Mouse (Mus musculus) MEL (cell line): ENCODE data around the gene Aldh16a1. TPM values are rescaled to one million over a fixed set of nuclear protein-coding genes. Genes with fewer than 3 reads are reported as not detected.

Source experiments
- DNase-seq: peaks from one replicate; pipeline ENCODE4 v3.0.0; 2011; ENCODE audit warnings: low read depth, low spot score
- H3K27ac ChIP-seq: 2 replicates; pipeline ENCODE4 v1.5.1; 2012; ENCODE audit warnings: low read depth, mild to moderate bottlenecking, control low read depth, low read length, moderate library complexity; ENCODE audit not compliant: control insufficient read depth
- H3K27me3 ChIP-seq, 2 experiments: fragments of 150-350 bp in 1 of 2; sonication (generic) in 1 of 2; 2 replicates each; pipeline ENCODE4 v1.6.1; 2012; ENCODE audit warnings: low read length in 2 of 2, mild to moderate bottlenecking in 2 of 2, improper control_type of control experiment in 1 of 2, moderate library complexity in 1 of 2; ENCODE audit not compliant: insufficient read depth in 2 of 2, control insufficient read depth in 1 of 2
- H3K36me3 ChIP-seq, 2 experiments: 2 replicates each; pipeline ENCODE4 v1.6.1; 2012 to 2014; ENCODE audit warnings: low read length in 2 of 2, improper control_type of control experiment in 1 of 2, inconsistent platforms in 1 of 2, mild to moderate bottlenecking in 1 of 2; ENCODE audit not compliant: insufficient read depth in 2 of 2, control insufficient read depth in 1 of 2
- H3K4me1 ChIP-seq, 2 experiments: fragments of 150-350 bp in 1 of 2; sonication (generic) in 1 of 2; 2 replicates each; pipeline ENCODE4 v1.6.1; 2012; ENCODE audit warnings: low read length in 2 of 2, improper control_type of control experiment in 1 of 2, mild to moderate bottlenecking in 1 of 2; ENCODE audit not compliant: insufficient read depth in 2 of 2, control insufficient read depth in 1 of 2
- H3K4me3 ChIP-seq, 2 experiments: fragments of 150-350 bp in 1 of 2; sonication (generic) in 1 of 2; 2 replicates each; pipeline ENCODE4 v1.5.1; 2012; ENCODE audit warnings: low read depth in 2 of 2, low read length in 2 of 2, mild to moderate bottlenecking in 2 of 2, moderate library complexity in 2 of 2, control low read depth in 1 of 2, improper control_type of control experiment in 1 of 2; ENCODE audit not compliant: control insufficient read depth in 1 of 2, insufficient read depth in 1 of 2
- H3K79me2 ChIP-seq: 2 replicates; pipeline ENCODE4 v1.6.1; 2012; ENCODE audit warnings: mild to moderate bottlenecking, low read length, moderate library complexity; ENCODE audit not compliant: control insufficient read depth, poor library complexity, insufficient read depth
- H3K9ac ChIP-seq: 2 replicates; pipeline ENCODE4 v1.6.1; 2012; ENCODE audit warnings: low read depth, mild to moderate bottlenecking, control low read depth, low read length, moderate library complexity; ENCODE audit not compliant: control insufficient read depth, poor library complexity, severe bottlenecking
- H3K9me3 ChIP-seq: fragments of 150-350 bp; sonication (generic); replicated peaks from 2 replicates; pipeline ENCODE4 v1.6.1; 2012; ENCODE audit warnings: mild to moderate bottlenecking, low read length, improper control_type of control experiment, moderate library complexity; ENCODE audit not compliant: insufficient read depth
- BHLHE40 ChIP-seq: IDR thresholded peaks from 2 replicates; pipeline ENCODE4 v1.6.1; 2012; ENCODE audit warnings: low read depth, mild to moderate bottlenecking, inconsistent platforms, low read length, improper control_type of control experiment, borderline replicate concordance
- CHD1 ChIP-seq: IDR thresholded peaks from 2 replicates; pipeline ENCODE4 v1.6.1; 2012; ENCODE audit warnings: low read depth, mild to moderate bottlenecking, inconsistent platforms, low read length, improper control_type of control experiment
- CHD2 ChIP-seq: IDR thresholded peaks from 2 replicates; pipeline ENCODE4 v1.6.1; 2011; ENCODE audit warnings: low read length, improper control_type of control experiment
- CTCF ChIP-seq, 3 experiments: IDR thresholded peaks in 2 of 3; conservative IDR thresholded peaks in 1 of 3; 2 replicates each; pipeline ENCODE4 v1.5.1; 2011 to 2012; ENCODE audit warnings: low read length in 3 of 3, low read depth in 2 of 3, mild to moderate bottlenecking in 2 of 3, improper control_type of control experiment in 1 of 3, inconsistent platforms in 1 of 3, mixed read lengths in 1 of 3, moderate library complexity in 1 of 3; ENCODE audit not compliant: control insufficient read depth in 1 of 3, insufficient read depth in 1 of 3, poor library complexity in 1 of 3, severe bottlenecking in 1 of 3
- E2F4 ChIP-seq: IDR thresholded peaks from 2 replicates; pipeline ENCODE4 v1.6.1; 2011; ENCODE audit warnings: low read depth, low read length, improper control_type of control experiment, borderline replicate concordance
- ELF1 ChIP-seq: IDR thresholded peaks from 2 replicates; pipeline ENCODE4 v1.6.1; 2014; ENCODE audit warnings: low read depth, mild to moderate bottlenecking, inconsistent platforms, low read length, improper control_type of control experiment, moderate library complexity
- EP300 ChIP-seq, 2 experiments: IDR thresholded peaks; 2 replicates each; pipeline ENCODE4 v1.6.1; 2011; ENCODE audit warnings: improper control_type of control experiment in 2 of 2, low read length in 2 of 2, low read depth in 1 of 2, mild to moderate bottlenecking in 1 of 2
- GATA1 ChIP-seq: IDR thresholded peaks from 2 replicates; pipeline ENCODE4 v1.6.1; 2011; ENCODE audit warnings: low read depth, low read length, improper control_type of control experiment
- HCFC1 ChIP-seq: IDR thresholded peaks from 2 replicates; pipeline ENCODE4 v1.6.1; 2012; ENCODE audit warnings: low read depth, mild to moderate bottlenecking, inconsistent platforms, low read length, improper control_type of control experiment, moderate library complexity
- JUND ChIP-seq: IDR thresholded peaks from 2 replicates; pipeline ENCODE4 v1.6.1; 2011; ENCODE audit warnings: low read depth, mild to moderate bottlenecking, improper control_type of control experiment, low read length
- KAT2A ChIP-seq: conservative IDR thresholded peaks from 2 replicates; pipeline ENCODE4 v1.6.1; 2012; ENCODE audit warnings: low read depth, low read length, improper control_type of control experiment, inconsistent platforms
- MAFK ChIP-seq: IDR thresholded peaks from 2 replicates; pipeline ENCODE4 v1.6.1; 2011; ENCODE audit warnings: low read depth, mild to moderate bottlenecking, low read length, improper control_type of control experiment, borderline replicate concordance
- MAX ChIP-seq: IDR thresholded peaks from 2 replicates; pipeline ENCODE4 v1.6.1; 2011; ENCODE audit warnings: low read length, improper control_type of control experiment
- MEF2A ChIP-seq: IDR thresholded peaks from 2 replicates; pipeline ENCODE4 v1.6.1; 2014; ENCODE audit warnings: low read depth, mild to moderate bottlenecking, inconsistent platforms, low read length, improper control_type of control experiment; ENCODE audit not compliant: poor library complexity, insufficient replicate concordance, severe bottlenecking; ENCODE audit errors: extremely low read depth
- MXI1 ChIP-seq: IDR thresholded peaks from 2 replicates; pipeline ENCODE4 v1.6.1; 2011; ENCODE audit warnings: mild to moderate bottlenecking, low read depth, low read length, improper control_type of control experiment
- MYB ChIP-seq: IDR thresholded peaks from 2 replicates; pipeline ENCODE4 v1.6.1; 2011; ENCODE audit warnings: mild to moderate bottlenecking, low read depth, low read length, improper control_type of control experiment
- MYC ChIP-seq: IDR thresholded peaks from 2 replicates; pipeline ENCODE4 v1.6.1; 2011; ENCODE audit warnings: low read depth, mild to moderate bottlenecking, low read length, improper control_type of control experiment, moderate library complexity
- NELFE ChIP-seq: IDR thresholded peaks from 2 replicates; pipeline ENCODE4 v1.6.1; 2011; ENCODE audit warnings: low read depth, low read length, improper control_type of control experiment
- NRF1 ChIP-seq: IDR thresholded peaks from 2 replicates; pipeline ENCODE4 v1.6.1; 2014; ENCODE audit warnings: low read depth, mild to moderate bottlenecking, inconsistent platforms, low read length, improper control_type of control experiment, moderate library complexity; ENCODE audit not compliant: poor library complexity, insufficient read depth, severe bottlenecking
- POLR2A ChIP-seq, 2 experiments: IDR thresholded peaks; 2 replicates each; pipeline ENCODE4 v1.6.1; 2011 to 2012; ENCODE audit warnings: low read length in 2 of 2, mild to moderate bottlenecking in 2 of 2, control low read depth in 1 of 2, improper control_type of control experiment in 1 of 2, low read depth in 1 of 2, moderate library complexity in 1 of 2; ENCODE audit not compliant: control insufficient read depth in 1 of 2, insufficient read depth in 1 of 2, poor library complexity in 1 of 2
- POLR2AphosphoS2 ChIP-seq: IDR thresholded peaks from 2 replicates; pipeline ENCODE4 v1.6.1; 2011; ENCODE audit warnings: low read length, improper control_type of control experiment
- POLR2AphosphoS5 ChIP-seq: IDR thresholded peaks from 2 replicates; pipeline ENCODE4 v1.6.1; 2012; ENCODE audit warnings: low read depth, borderline replicate concordance, mild to moderate bottlenecking, inconsistent platforms, low read length, moderate library complexity, mixed read lengths
- RAD21 ChIP-seq: IDR thresholded peaks from 2 replicates; pipeline ENCODE4 v1.6.1; 2011; ENCODE audit warnings: mild to moderate bottlenecking, low read depth, low read length, improper control_type of control experiment
- RCOR1 ChIP-seq: IDR thresholded peaks from 2 replicates; pipeline ENCODE4 v1.6.1; 2012; ENCODE audit warnings: low read depth, mild to moderate bottlenecking, inconsistent platforms, low read length, improper control_type of control experiment
- SIN3A ChIP-seq: IDR thresholded peaks from 2 replicates; pipeline ENCODE4 v1.6.1; 2012; ENCODE audit warnings: low read length, improper control_type of control experiment, inconsistent platforms
- SMC3 ChIP-seq: IDR thresholded peaks from 2 replicates; pipeline ENCODE4 v1.6.1; 2011; ENCODE audit warnings: low read depth, low read length, improper control_type of control experiment
- TAL1 ChIP-seq: IDR thresholded peaks from 2 replicates; pipeline ENCODE4 v1.6.1; 2012; ENCODE audit warnings: mild to moderate bottlenecking, inconsistent platforms, low read length, moderate library complexity, mixed read lengths
- TBP ChIP-seq: IDR thresholded peaks from 2 replicates; pipeline ENCODE4 v1.8.0; 2011; ENCODE audit warnings: low read depth, low read length, improper control_type of control experiment
- TCF12 ChIP-seq: IDR thresholded peaks from 2 replicates; pipeline ENCODE4 v1.6.1; 2014; ENCODE audit warnings: low read depth, mild to moderate bottlenecking, inconsistent platforms, low read length, improper control_type of control experiment, moderate library complexity
- UBTF ChIP-seq: IDR thresholded peaks from 2 replicates; pipeline ENCODE4 v1.6.1; 2012; ENCODE audit warnings: low read depth, mild to moderate bottlenecking, inconsistent platforms, low read length, improper control_type of control experiment, moderate library complexity, borderline replicate concordance; ENCODE audit not compliant: insufficient read depth
- USF1 ChIP-seq: IDR thresholded peaks from 2 replicates; pipeline ENCODE4 v1.6.1; 2014; ENCODE audit warnings: low read depth, mild to moderate bottlenecking, inconsistent platforms, low read length, improper control_type of control experiment, moderate library complexity
- USF2 ChIP-seq, 2 experiments: IDR thresholded peaks; 2 replicates each; pipeline ENCODE4 v1.6.1; 2011 to 2012; ENCODE audit warnings: improper control_type of control experiment in 2 of 2, low read length in 2 of 2, borderline replicate concordance in 1 of 2, inconsistent platforms in 1 of 2, low read depth in 1 of 2, mild to moderate bottlenecking in 1 of 2; ENCODE audit not compliant: insufficient read depth in 1 of 2
- ZKSCAN1 ChIP-seq: IDR thresholded peaks from 2 replicates; pipeline ENCODE4 v1.6.1; 2012; ENCODE audit warnings: low read depth, mild to moderate bottlenecking, inconsistent platforms, low read length, improper control_type of control experiment, moderate library complexity
- ZNF384 ChIP-seq: IDR thresholded peaks from 2 replicates; pipeline ENCODE4 v1.6.1; 2012; ENCODE audit warnings: low read depth, mild to moderate bottlenecking, inconsistent platforms, low read length, improper control_type of control experiment
- polyA plus RNA-seq, 2 experiments: library from polyadenylated mRNA; stranded (reverse) in 1 of 2; unstranded in 1 of 2; fragments of >175 nt in 1 of 2; fragments of >200 nt in 1 of 2; gene quantifications; 2 replicates each; pipeline versions ENCODE4 v1.2.1 to v1.2.4; 2012; ENCODE audit warnings: low replicate concordance in 2 of 2, low read depth in 1 of 2; ENCODE audit not compliant: insufficient read length in 2 of 2, insufficient read depth in 1 of 2, missing spikeins in 1 of 2
- total RNA-seq: library from RNA; depleted of rRNA; stranded (reverse); fragments of 300-350 nt; gene quantifications from 2 replicates; pipeline ENCODE4 v1.2.3, GENCODE M21; 2012; rRNA removed

Gene Aldh16a1
- total RNA-seq (33.9 and 34.0 TPM in 2 replicates), polyA plus RNA-seq (10 to 100 TPM in 1 of 2 experiments, not detected in 1; 61.6 TPM)

- Histone ChIP-seq H3K9ac (peak within 1 kb of the TSS; percentile 99), H3K36me3 (peaks cover 0 to 7% of the 10 kb centered on the region in 2 experiments; a peak in 2 of 4 replicates), H3K9me3 (no peaks in the 10 kb centered on the region), H3K4me3 (peak within 1 kb of the TSS; percentile 84 to 85), H3K27ac (peak within 1 kb of the TSS; percentile 97), H3K27me3 (no peaks in the 10 kb centered on the region), H3K79me2 (peaks cover 7% of the 10 kb centered on the region; the same call in 1 of the 2 replicates), H3K4me1 (peaks cover 4 to 12% of the 10 kb centered on the region in 2 experiments; a peak in 3 of 4 replicates)
- DNase-seq: peak; percentile 96
- TF ChIP-seq USF1 (peak; percentile 88), POLR2A (IDR thresholded peaks at IDR 0.05; ENCODE audit: control insufficient read depth in 1 of 2, insufficient read depth in 1 of 2, low read depth in 1 of 2, low read length in 2 of 2, poor library complexity in 1 of 2) (peak; percentile 72 to 89), RAD21 (no peak), JUND (no peak), BHLHE40 (no peak), POLR2AphosphoS5 (no peak), HCFC1 (peak; percentile 81), SIN3A (peak; percentile 82), NELFE (peak; percentile 98), CHD2 (peak; percentile 61), MAX (peak; percentile 89), MYB (peak; percentile 42; the same call in 1 of the 2 replicates), MYC (peak; percentile 76), SMC3 (no peak), MEF2A (no peak), ZKSCAN1 (no peak), ZNF384 (no peak), POLR2AphosphoS2 (peak; percentile 93; the same call in 1 of the 2 replicates), GATA1 (no peak), MAFK (no peak), TBP (peak; percentile 70), E2F4 (peak; percentile 76; the same call in 1 of the 2 replicates), ELF1 (peak; percentile 81), KAT2A (peak; percentile 65), NRF1 (peak; percentile 97), USF2 (IDR thresholded peaks at IDR 0.05; ENCODE audit: borderline replicate concordance in 1 of 2, insufficient read depth in 1 of 2, low read depth in 1 of 2, low read length in 2 of 2) (no peak), CHD1 (0 out of 2 replicates have a peak, but pooled peaks have one; percentile 56), RCOR1 (peak; percentile 51; the same call in 1 of the 2 replicates), TCF12 (peak; percentile 74), TAL1 (no peak), CTCF (IDR thresholded peaks at IDR 0.05 in 2 of 3, conservative IDR thresholded peaks at IDR 0.05 in 1 of 3; ENCODE audit: control insufficient read depth in 1 of 3, insufficient read depth in 1 of 3, low read depth in 2 of 3, low read length in 3 of 3, poor library complexity in 1 of 3, severe bottlenecking in 1 of 3) (peak in 2 of 3 experiments; percentile 37 to 47; a peak in 4 of 6 replicates), MXI1 (peak; percentile 87), EP300 (IDR thresholded peaks at IDR 0.05; ENCODE audit: low read depth in 1 of 2, low read length in 2 of 2) (peak in 1 of 2 experiments; percentile 40; a peak in 1 of 4 replicates), UBTF (0 out of 2 replicates have a peak, but pooled peaks have one; percentile 17)
Observed at GRCm38 (mm10) chr7:45154096-45154992, at the start of gene Aldh16a1, which contains the start of gene Pih1d1. Aldh16a1 (minus strand) TSS chr7:45154584. Pih1d1 (plus strand) TSS chr7:45154303.
